In the genomic region with DNA sequence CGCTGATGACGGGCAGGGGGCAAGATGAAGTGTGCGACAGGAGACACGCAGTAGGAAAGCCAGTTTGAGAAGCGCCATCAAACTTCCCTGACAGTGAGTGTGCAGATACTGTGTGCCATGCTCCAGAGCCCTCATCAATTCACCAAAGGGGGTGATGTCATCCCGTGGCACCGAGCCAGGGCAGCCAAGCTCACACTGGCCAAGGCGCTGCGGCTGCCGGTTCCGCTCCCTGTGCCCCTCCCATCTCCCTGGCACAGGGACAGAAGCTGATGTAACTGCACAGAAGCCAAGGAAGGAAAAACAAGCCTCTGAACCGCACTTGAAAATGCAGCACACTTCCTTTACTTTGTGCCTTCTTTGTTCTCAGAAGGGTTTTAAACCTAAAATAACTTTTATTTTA, we compare ENCODE assay signal across 8 mouse cellular contexts. TPM values are rescaled to one million over a fixed set of nuclear protein-coding genes. Genes with fewer than 3 reads are reported as not detected.
DNase-seq lines count a peak whose midpoint lies in the region; ATAC-seq lines count a peak whose summit lies in the region.

No protein-coding gene starts in this region.

- H3K4me2 ChIP-seq in forebrain, embryonic 15.5 days (replicated peaks) = peak overlapping the region; percentile 29

- ATAC-seq in forebrain, embryonic 15.5 days (replicated peaks) = peak; percentile 97

- peak; percentile 63 for DNase-seq in CD4-positive, CD25-positive, alpha-beta regulatory T cell, adult 2 months (ENCODE audit: low read depth, low spot score)
- DNase-seq in adrenal gland, postnatal 4 days (ENCODE audit: low spot score in 2 of 2) = peak; percentile 96 to 97
- peak; percentile 98 to 100 for DNase-seq in heart, postnatal 14 days
- DNase-seq in layer of hippocampus, adult 11-12 months (ENCODE audit: low spot score) = peak; percentile 99
- DNase-seq in lung, postnatal 10 days = peak; percentile 99
- peak; percentile 91 for DNase-seq in ovary, postnatal 36 days (ENCODE audit: low spot score)
- peak; percentile 94 to 95 for DNase-seq in urinary bladder, adult 18-20 months (ENCODE audit: low spot score in 2 of 2)

- intact Hi-C loops in heart, postnatal 14 days (cut with DNase I) = loop anchor here (5.0 kb wide), 1 partner anchor 101 kb away; no protein-coding TSS in a partner anchor

- H3K9me3 ChIP-seq in forebrain, embryonic 15.5 days = no peaks in the 10 kb centered on the region

- peaks cover 43% of the 10 kb centered on the region for H3K4me1 ChIP-seq in forebrain, embryonic 15.5 days

- H3K27me3 ChIP-seq in forebrain, embryonic 15.5 days = no peaks in the 10 kb centered on the region

- peak overlapping the region; percentile 88 for H3K27ac ChIP-seq in forebrain, embryonic 15.5 days (replicated peaks)

- H3K36me3 ChIP-seq in forebrain, embryonic 15.5 days = peaks cover 75% of the 10 kb centered on the region

- peak overlapping the region; percentile 33; the same call in 1 of the 2 replicates for H3K9ac ChIP-seq in forebrain, embryonic 15.5 days (replicated peaks)

- H3K4me3 ChIP-seq in forebrain, embryonic 15.5 days = peak overlapping the region; percentile 8; the same call in 1 of the 2 replicates

- 12% methylated on average over 12 of the region's 12 CpGs for WGBS in forebrain, embryonic 15.5 days

RNA-seq across cellular contexts. Expression of gene Dync1li2, which starts 6.8 kb away (rescaled TPM):
- 100 to 1,000 TPM; 134 to 162 TPM for total RNA-seq in adrenal gland, postnatal 4 days (2021)
- 124 and 128 TPM in 2 replicates for polyA plus RNA-seq in forebrain, embryonic 15.5 days (2015; fragmentation: Nextera tagmentation; extraction: Ambion mirVana)
- total RNA-seq in heart, postnatal 14 days (2021) = 100 to 1,000 TPM; 101 to 110 TPM

RNA-seq across cellular contexts. Expression of gene Cmtm4, which starts 40.4 kb away (rescaled TPM):
- 10 to 100 TPM; 26.9 to 29.6 TPM for total RNA-seq in adrenal gland, postnatal 4 days (2021)
- 2.6 and 2.9 TPM in 2 replicates for polyA plus RNA-seq in forebrain, embryonic 15.5 days (2015; fragmentation: Nextera tagmentation; extraction: Ambion mirVana)
- total RNA-seq in heart, postnatal 14 days (2021) = 10 to 100 TPM; 12.1 to 13.6 TPM

Comparison
In these comparisons a context has a peak if more than half of its experiments do, and no peak if none do; other contexts are left out.
1. Peak in every context shown above with its lines: DNase-seq, ATAC-seq, H3K4me3 ChIP-seq and H3K27ac ChIP-seq.